Mouse (Mus musculus) forebrain, embryonic 14.5 days (tissue): ENCODE results near the gene Phf12. TPM values are rescaled to one million over a fixed set of nuclear protein-coding genes. Genes with fewer than 3 reads are reported as not detected.

ENCODE experiments used
- ATAC-seq: fragments of 200-750 bp; cut with Nextera tagmentation; 2 replicates; pipeline ENCODE4 v1.8.0; 2017; ENCODE audit warnings: mild to moderate bottlenecking, moderate library complexity
- DNase-seq: peaks from one replicate; pipeline ENCODE4 v3.0.0-alpha.2; 2015; ENCODE audit warnings: low spot score
- H3K27ac ChIP-seq: fragments of 300-500 bp; sonication (generic); 2 replicates; pipeline ENCODE4 v1.5.1; 2014; ENCODE audit warnings: low read depth, mild to moderate bottlenecking, control low read depth, low read length, moderate library complexity
- H3K27me3 ChIP-seq: fragments of 300-500 bp; sonication (generic); replicated peaks from 2 replicates; pipeline ENCODE4 v1.6.1; 2014; ENCODE audit warnings: low read length, control low read depth, mixed read lengths; ENCODE audit not compliant: control insufficient read depth, insufficient read depth
- H3K36me3 ChIP-seq: fragments of 300-500 bp; sonication (generic); 2 replicates; pipeline ENCODE4 v1.6.1; 2014; ENCODE audit warnings: low read length, control low read depth; ENCODE audit not compliant: control insufficient read depth, insufficient read depth
- H3K4me1 ChIP-seq: fragments of 300-500 bp; sonication (generic); 2 replicates; pipeline ENCODE4 v1.6.1; 2014; ENCODE audit warnings: antibody characterized with exemption, low read length, control low read depth; ENCODE audit not compliant: control insufficient read depth, insufficient read depth
- H3K4me2 ChIP-seq: fragments of 300-500 bp; sonication (generic); 2 replicates; pipeline ENCODE4 v1.6.1; 2014; ENCODE audit warnings: mild to moderate bottlenecking, control low read depth, low read length
- H3K4me3 ChIP-seq: fragments of 300-500 bp; sonication (generic); 2 replicates; pipeline ENCODE4 v1.5.1; 2014; ENCODE audit warnings: low read depth, low read length, control low read depth
- H3K9ac ChIP-seq: fragments of 300-500 bp; sonication (generic); 2 replicates; pipeline ENCODE4 v1.6.1; 2014; ENCODE audit warnings: mild to moderate bottlenecking, low read length, control low read depth, moderate library complexity
- H3K9me3 ChIP-seq: fragments of 300-500 bp; sonication (generic); replicated peaks from 2 replicates; pipeline ENCODE4 v1.6.1; 2016; ENCODE audit warnings: low read length, control low read depth, mixed read lengths; ENCODE audit not compliant: control insufficient read depth
- WGBS: fragments of 180-500 bp; shearing (Covaris S2); extraction: QIAGEN DNeasy Blood & Tissue Kit; methylation state at CpG from one replicate; pipeline ENCODE4 v1.1.7; 2014; 5-methylcytosine and 5-hydroxymethylcytosine counted together
- polyA plus RNA-seq: library from polyadenylated mRNA; unstranded; fragments of >200 nt; fragmentation: Nextera tagmentation; extraction: Ambion mirVana; gene quantifications from 2 replicates; pipeline ENCODE4 v1.2.1, GENCODE M21; 2014

The Phf12 gene
- polyA plus RNA-seq, 1 experiment from 2014 or later = 16.5 TPM

- H3K36me3 ChIP-seq = peaks cover 44% of the 10 kb centered on the region
- no peak overlapping the region for H3K4me3 ChIP-seq
- no peak overlapping the region for H3K27ac ChIP-seq
- ATAC-seq = no peak
- H3K4me1 ChIP-seq = no peaks in the 10 kb centered on the region
- 0 out of 2 replicates have a peak, but pooled peaks cover 4% of the 10 kb centered on the region for H3K27me3 ChIP-seq
- H3K4me2 ChIP-seq = no peak overlapping the region
- H3K9ac ChIP-seq = no peak overlapping the region
- DNase-seq = no peak
- H3K9me3 ChIP-seq = no peaks in the 10 kb centered on the region
- 82% methylated on average over 8 of the region's 8 CpGs for WGBS
These were observed 3.2 kb upstream of the Phf12 start for GRCm38 (mm10) chr11:77979221-77979809.

GRCm38 (mm10) chr11:77980281-77981204 lies 2.0 kb upstream of the Phf12 start:
- no peak for ATAC-seq
- Histone ChIP-seq H3K4me2 (no peak overlapping the region), H3K36me3 (peaks cover 32% of the 10 kb centered on the region), H3K27me3 (0 out of 2 replicates have a peak, but pooled peaks cover 4% of the 10 kb centered on the region), H3K9ac (0 out of 2 replicates have a peak overlapping the region, but pooled peaks have one; percentile 4), H3K4me3 (no peak overlapping the region), H3K27ac (peak overlapping the region; percentile 21; the same call in 1 of the 2 replicates), H3K4me1 (peaks cover 6% of the 10 kb centered on the region), H3K9me3 (no peaks in the 10 kb centered on the region)
- peak; percentile 80 for DNase-seq
- 36% methylated on average over 11 of the region's 11 CpGs for WGBS

DNA sequence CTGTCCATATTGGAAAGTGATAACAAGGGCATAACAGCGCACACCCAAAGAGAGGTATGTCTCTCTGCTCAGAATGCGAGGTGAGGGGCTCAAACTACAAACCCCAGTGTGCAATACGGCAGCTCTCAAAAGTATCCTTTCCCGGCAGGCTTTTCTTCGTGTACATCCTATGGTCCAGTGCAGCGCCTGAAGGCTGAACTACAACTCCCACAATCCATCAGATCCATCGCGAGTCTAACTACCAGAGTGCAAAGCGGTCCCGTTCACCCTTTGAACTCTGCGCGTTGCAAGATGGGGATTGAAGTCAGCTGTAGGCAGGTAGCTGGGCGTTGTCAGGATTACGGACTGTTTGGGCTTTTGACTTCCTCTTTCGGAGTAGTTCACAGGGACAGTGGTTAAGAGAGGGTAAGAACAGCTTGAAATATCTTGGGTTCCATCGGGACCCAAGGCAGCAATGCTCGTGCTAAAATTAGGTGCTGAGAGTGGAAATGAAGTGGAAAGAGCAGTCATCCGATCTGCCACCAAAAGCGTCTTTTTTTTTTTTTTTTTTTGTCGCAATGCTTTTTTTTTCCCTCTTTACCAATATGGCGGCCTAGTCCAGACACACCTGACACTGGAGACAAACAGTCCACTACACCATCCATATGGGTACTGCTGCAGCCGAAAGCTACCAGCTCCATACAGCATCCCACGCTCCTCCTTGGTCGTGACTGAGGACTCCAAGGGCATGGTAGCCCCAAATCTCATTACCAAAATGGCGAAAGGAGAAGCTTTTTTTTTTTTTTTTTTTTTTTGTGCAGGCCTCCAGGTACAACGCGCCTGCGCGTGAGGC lies 729 bp upstream of the Phf12 start:
- Histone ChIP-seq H3K4me1 (peaks cover 9% of the 10 kb centered on the region), H3K4me2 (peak overlapping the region; percentile 54), H3K9me3 (no peaks in the 10 kb centered on the region), H3K9ac (peak overlapping the region; percentile 64), H3K36me3 (peaks cover 26% of the 10 kb centered on the region), H3K27ac (peak overlapping the region; percentile 97), H3K4me3 (peak overlapping the region; percentile 100), H3K27me3 (no peaks in the 10 kb centered on the region)
- DNase-seq = peak; percentile 100
- peak; percentile 87 for ATAC-seq
- under 1% methylated on average over 29 of the region's 29 CpGs for WGBS

DNA sequence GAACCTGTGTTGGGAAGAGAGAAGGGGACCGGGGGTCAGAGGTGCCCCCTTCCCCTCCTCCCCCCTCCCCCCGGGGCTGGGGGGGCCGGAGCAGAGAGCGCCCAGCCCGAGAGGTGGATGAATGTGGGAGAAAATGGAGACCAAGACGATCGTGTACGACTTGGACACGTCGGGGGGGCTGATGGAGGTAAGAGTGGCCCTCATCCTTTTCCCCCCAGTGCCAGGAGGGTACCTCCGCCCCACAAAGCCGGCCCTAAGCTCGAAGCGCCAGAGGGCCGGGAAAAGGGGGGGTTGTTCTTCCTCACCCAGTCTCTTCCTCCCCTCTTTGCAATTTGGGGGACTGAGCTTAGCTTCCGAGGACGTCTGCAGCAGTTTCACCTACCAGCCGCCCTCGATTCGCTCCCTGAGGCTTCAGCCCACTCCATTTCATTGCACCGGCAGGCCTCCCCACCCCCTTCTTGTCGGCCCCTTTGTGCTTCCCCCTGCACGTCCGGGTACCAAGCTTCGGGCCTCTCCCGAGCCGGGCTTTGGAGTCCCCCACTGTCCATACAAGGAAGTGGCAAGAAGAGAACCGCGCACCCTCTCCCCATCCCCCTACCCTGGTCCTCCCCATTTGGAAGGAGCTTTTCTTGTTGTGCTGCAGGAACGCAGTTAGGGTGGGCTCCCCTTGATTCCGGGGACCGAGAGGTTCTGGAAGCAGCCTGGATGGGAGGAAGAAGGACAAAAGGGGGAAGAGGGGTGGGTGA lies 810 bp downstream of the Phf12 start:
- H3K9ac ChIP-seq = peak overlapping the region; percentile 95

GRCm38 (mm10) chr11:77983937-77984835 lies 1.6 kb downstream of the Phf12 start:
- under 1% methylated on average over 57 of the region's 63 CpGs for whole genome bisulfite sequencing
- DNase-seq (peak; percentile 70), ATAC-seq (0 out of 2 replicates have a peak, but pooled peaks have one; percentile 9)
- peak overlapping the region; percentile 95 for H3K9ac ChIP-seq
- H3K27me3 ChIP-seq = no peaks in the 10 kb centered on the region
- peak overlapping the region; percentile 100 for H3K4me3 ChIP-seq
- H3K4me2 ChIP-seq = peak overlapping the region; percentile 87
- H3K9me3 ChIP-seq = no peaks in the 10 kb centered on the region
- peak overlapping the region; percentile 93 for H3K27ac ChIP-seq
- H3K36me3 ChIP-seq = peaks cover 21% of the 10 kb centered on the region
- H3K4me1 ChIP-seq = peaks cover 9% of the 10 kb centered on the region

More for the DNA sequence above, 810 bp downstream of the Phf12 start:
- Histone ChIP-seq H3K4me1 (peaks cover 9% of the 10 kb centered on the region), H3K27me3 (no peaks in the 10 kb centered on the region), H3K27ac (peak overlapping the region; percentile 93), H3K9me3 (no peaks in the 10 kb centered on the region), H3K4me2 (peak overlapping the region; percentile 87), H3K4me3 (peak overlapping the region; percentile 100), H3K36me3 (peaks cover 16% of the 10 kb centered on the region)
- DNase-seq = peak; percentile 56
- no peak for ATAC-seq
- WGBS = under 1% methylated on average over 26 of the region's 32 CpGs

DNA sequence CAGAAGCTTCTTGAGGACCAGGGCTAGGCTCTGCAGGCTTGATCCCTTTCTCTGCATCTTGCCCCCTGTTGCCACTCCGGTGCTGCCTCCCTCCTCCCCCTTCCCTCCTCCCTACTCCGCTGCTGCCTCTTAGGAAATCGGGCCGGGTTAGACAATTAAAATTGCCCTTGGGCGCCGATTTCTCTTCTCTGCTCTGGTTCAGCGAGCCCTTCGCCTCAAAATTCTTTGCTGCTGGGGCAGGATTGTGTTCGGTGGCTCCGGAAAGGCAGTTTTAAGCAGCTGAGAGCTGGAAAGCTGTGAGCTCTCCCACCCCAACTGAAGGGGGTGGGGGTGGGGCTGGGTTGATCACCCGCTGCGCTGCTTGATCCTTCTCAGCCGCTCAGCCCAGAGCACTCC lies 2.3 kb downstream of the Phf12 start:
- Histone ChIP-seq H3K4me2 (peak overlapping the region; percentile 87), H3K27me3 (no peaks in the 10 kb centered on the region), H3K4me3 (peak overlapping the region; percentile 100), H3K36me3 (peaks cover 26% of the 10 kb centered on the region), H3K4me1 (peaks cover 9% of the 10 kb centered on the region), H3K9ac (peak overlapping the region; percentile 95), H3K27ac (peak overlapping the region; percentile 93), H3K9me3 (no peaks in the 10 kb centered on the region)
- ATAC-seq (no peak), DNase-seq (peak; percentile 61)
- 1% methylated on average over 13 of the region's 13 CpGs for WGBS

DNA sequence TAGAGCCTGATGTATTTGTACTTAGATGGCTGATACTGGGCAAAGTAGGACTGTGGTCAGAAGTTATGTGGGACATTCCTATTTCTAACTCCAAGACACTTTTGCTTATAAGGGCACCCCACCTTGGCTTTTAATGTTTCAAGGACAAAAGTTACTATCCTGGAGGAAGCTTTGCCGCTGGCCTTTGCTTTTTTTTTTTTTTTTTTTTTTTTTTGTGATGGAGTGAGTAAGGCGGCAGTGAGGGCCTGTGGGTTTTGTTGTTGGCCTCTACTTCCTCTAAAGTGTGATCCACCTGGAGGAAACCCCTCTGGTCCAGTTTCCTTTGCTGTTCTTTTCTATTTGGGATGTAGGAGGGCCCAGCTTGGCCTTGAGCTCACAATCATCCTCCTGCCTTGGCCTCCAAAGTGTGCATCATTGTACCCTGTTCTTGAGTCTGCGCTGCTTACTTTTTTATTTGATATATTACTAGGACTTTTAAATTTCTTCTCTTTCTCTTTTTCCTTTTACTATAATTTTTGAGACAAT lies 3.0 kb downstream of the Phf12 start:
- Histone ChIP-seq H3K27ac (peak overlapping the region; percentile 93; the same call in 1 of the 2 replicates), H3K4me3 (peak overlapping the region; percentile 100), H3K36me3 (peaks cover 29% of the 10 kb centered on the region), H3K9ac (peak overlapping the region; percentile 95), H3K4me1 (peaks cover 9% of the 10 kb centered on the region), H3K4me2 (peak overlapping the region; percentile 87), H3K27me3 (no peaks in the 10 kb centered on the region), H3K9me3 (no peaks in the 10 kb centered on the region)
- 70% methylated on average over 3 of the region's 3 CpGs for WGBS
- DNase-seq (no peak), ATAC-seq (no peak)
